Mouse (Mus musculus): ENCODE measurements around the gene Wdr3.

Wdr3 gene

DNA sequence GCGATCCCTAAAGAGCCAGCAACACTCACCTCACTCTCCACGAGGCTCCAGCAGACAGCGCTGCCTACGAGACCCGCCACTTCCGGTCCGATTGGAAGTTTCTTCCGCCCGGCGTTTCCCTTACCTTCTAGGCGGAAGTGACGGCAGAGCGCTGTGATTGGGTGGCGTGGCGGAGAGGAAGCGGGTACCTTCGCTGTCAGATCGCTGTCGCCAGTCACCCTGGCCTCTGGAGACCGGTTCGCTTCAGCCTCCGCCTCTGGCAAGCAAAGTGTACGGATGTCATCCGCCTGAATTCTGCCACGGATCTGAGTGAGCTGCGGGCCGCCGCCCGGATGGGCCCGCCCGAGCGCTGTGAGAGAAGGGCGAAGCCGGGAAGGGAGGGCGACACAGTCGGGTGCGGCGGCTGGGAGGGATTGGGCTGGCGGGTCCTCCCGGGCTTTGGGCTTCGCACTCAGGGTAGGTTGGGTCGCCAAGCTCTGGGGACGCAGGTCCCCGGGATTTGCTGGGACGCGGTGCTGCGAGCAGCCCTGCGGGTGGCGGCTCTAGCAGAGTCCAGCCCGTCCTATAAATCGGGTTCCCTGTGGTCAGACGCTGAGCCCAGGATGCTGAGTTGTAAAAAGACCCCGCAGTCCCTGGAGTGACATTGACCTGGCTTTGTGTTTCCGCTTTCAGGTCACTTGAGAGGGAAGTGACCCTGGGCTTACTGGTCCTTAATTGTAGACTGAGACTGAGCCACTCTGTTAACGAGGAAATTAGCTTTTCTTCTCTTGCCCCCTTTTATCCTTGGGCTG, at the start of gene Wdr3, which contains the start of gene Gdap2:
TSS of gene Wdr3 (minus strand) at position 93 of the 791 bp plus-strand sequence.
TSS of gene Gdap2 (plus strand) at position 67 of the 791 bp plus-strand sequence.
- peak; percentile 95 for DNase-seq

- DNase-seq, result no peak
Observed at GRCm38 (mm10) chr3:100206973-100207372, 44.8 kb upstream of the Wdr3 start.

DNA sequence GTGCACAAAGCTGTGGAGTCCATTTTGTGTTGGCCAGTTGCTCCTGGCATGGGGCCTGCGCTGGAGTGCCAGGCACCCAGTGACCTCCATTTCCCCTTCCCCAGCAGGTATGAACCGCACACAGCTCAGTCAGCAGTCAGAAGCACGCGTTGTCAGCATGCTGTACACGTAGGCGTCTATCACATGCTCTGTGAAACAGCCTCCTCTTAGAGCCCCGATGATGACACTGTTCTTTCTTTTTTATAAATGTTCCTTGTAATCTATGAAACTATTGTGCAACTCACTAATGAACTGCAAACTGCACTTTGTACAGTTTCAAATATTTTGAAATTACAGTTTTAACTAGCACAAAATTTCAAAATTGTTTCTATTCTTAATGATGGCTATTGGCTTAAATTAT, 39.3 kb upstream of the Wdr3 start:
- no peak for DNase-seq

DNA sequence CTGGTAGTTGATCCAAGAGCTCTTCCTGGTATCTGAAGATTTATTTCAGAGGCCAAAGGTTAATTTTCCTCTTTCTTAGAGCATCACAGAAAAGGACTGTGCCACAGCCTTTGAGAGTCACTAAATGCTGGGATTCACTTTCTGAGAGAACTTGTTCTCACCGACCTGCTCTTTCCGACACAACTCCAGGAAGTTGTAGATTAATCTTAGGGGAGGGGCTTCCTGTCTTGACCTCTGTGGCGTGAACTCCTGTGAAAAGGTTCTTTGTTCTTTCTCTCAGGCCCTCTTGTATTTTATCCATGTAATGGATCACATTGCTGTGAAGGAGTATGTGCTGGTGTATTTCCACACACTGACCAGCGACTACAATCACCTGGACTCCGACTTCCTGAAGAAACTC, 32.0 kb upstream of the Wdr3 start:
- no peak for DNase-seq

- DNase-seq, result no peak
Observed at GRCm38 (mm10) chr3:100189861-100190260, 27.7 kb upstream of the Wdr3 start.

GRCm38 (mm10) chr3:100189444-100189843, 27.2 kb upstream of the Wdr3 start:
- peak in 1 of 2 experiments; percentile 63 for DNase-seq

DNA sequence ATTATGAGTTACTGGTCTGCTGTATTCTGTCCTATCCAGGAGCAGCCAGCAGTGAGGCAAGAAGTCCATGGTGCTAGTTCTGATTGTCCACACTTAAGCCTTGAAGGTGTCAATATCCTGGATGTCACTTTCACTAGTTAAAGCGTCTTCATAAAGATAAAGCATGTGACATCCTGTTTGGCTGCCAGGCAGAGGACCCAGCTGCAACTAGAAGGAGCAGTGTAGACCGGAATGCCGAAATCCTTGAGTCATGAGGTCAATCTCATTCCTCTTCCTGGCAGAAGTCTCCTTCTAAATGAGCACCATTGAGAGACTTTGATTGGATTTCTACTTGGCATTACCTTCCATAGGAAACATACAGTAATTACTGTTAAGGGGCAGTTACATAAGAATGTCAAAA, 18.3 kb upstream of the Wdr3 start:
- no peak for DNase-seq

GRCm38 (mm10) chr3:100176031-100176430, 13.8 kb upstream of the Wdr3 start:
- DNase-seq, result no peak

DNA sequence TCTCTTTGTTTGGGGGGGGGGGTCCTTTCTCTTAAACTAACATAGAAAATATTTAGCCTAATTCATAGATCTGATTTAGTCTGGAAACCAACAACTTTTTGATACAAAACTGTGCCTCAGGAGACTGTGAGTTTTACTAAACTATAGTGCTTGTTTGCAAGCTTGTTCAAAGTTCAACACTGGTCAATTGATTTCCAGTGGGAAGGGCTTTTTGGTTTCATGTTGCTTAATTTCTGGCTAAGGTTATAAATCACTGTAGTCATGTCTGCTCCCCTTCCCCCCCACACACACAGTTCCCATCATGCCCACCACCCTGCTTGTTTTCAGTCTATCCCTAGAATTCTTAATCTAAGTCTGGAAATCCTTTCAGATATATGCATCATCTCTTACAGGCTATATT, 2.8 kb upstream of the Wdr3 start:
- DNase-seq, result no peak

DNA sequence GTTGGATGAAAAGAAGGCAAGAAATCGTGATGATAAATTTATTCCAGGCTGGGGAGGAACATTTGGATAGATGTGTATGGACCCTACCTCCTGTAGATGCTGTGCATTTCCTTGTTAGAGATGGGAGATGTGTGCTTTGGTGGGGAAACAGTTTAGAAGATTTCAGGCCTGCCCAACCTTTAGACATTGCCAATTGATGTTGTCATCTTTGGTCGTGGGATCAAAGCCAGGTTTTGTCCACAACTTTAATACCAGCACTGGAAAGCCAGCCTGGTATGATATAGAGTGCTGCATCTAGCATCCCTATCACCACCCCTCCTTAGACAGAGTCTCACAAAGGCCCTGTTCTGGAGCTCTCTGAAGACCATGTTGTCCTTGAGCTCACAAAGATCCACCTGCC, 1.3 kb upstream of the Wdr3 start:
- DNase-seq, result no peak

DNA sequence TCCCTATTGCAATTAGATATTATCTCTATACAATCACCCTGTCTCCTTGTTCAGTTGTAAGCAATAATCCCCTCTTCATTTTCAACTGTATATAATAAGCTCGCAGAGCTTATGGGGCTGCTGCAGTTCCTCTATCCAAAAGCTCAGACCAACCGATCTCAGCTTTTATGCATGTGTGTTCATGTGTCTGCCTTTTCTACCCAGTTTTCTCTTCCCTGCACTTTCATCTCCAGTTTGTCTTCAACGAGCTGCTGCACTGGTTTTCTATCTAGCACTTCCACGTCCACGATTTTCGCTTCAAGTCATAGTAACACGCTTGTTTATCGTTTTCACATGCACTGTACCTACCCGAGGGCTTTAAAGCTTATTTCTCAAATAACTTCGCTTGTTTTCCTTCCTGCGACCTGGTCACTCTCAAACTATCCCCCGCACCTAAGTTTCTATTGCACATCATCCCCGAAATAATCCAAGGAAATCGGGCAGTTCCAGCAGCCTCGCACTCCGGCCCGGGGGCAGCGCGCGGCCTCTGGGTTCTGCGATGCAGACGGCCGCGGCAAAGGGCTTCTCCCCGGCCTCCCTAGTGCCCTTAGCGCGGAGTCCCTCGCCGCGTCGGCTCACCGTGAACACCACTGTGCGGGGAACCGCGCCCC, 417 bp downstream of the Wdr3 start:
- DNase-seq, result no peak

GRCm38 (mm10) chr3:100160682-100161445, 1.3 kb downstream of the Wdr3 start:
- no peak for DNase-seq

GRCm38 (mm10) chr3:100122445-100122844, 39.8 kb downstream of the Wdr3 start:
- DNase-seq, result no peak

- DNase-seq, result no peak
Observed at GRCm38 (mm10) chr3:100121961-100122360, 40.2 kb downstream of the Wdr3 start.

GRCm38 (mm10) chr3:100118681-100119080, 43.5 kb downstream of the Wdr3 start:
- DNase-seq, result no peak

DNA sequence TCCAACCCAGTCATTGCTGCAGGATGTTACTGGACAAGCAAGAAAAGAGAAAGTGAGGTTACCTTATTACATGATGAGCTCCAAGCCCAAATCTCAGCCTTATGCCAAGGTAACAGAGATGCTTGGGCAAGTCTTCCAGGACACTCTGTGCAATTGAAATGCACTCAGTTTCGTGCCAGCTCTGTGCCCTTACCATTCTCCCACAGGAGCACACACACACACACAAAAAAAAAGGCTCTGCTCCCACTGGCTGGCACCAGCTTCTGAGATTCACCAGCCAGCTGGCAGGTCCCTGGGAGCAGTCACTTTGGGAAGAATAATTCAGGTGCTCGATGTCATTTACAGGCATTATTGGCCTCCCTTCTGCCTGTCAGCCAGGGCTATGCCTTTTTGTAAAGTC, 55.5 kb downstream of the Wdr3 start:
- DNase-seq, result no peak

DNA sequence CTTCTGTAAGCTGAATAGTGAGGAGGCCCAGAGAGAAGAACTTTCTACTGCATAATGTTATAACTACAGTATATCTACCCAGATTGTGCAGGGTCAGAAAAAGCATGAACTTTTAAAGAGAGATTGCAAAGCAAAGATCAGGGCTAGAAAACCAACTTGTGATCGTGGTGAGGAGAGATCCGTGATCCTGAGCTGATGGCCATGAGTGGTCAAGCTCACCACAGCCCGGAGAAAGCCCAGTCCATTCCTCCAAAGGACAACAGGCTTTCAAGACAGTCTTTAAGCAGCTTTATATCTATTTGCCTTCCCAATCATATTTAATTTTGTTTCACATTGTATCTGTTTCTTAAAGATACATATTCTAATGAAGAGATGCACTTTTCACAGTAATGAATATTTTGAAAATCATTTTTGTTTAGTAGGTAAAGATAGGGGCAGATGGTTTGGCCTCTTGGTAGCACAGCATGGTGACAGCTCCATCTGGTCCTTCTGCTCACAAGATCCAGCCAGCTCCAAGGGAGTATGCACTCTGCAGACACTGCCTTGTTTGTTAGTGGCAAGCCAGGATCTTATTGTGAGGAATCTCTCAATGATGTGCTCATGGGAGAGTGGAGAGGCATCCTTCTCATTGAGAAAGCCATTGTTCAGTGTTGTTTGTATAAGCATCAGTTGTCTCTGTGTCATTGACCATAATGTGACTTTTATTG, 59.7 kb downstream of the Wdr3 start:
- no peak for DNase-seq
